ENCODE assay signal across 21 mouse cellular contexts in genomic region chr8:82640502-82640901, GRCm38 (mm10).
DNase-seq lines count a peak whose midpoint lies in the region; ATAC-seq and TF ChIP-seq lines count a peak whose summit lies in the region.
"Had no signal": no experiment of that assay in that cellular context is flagged by ENCODE, and none has a peak within 500 bp of the region (broad histone marks: within the 10 kb centered on the region; RNA-seq: fewer than 3 reads in every experiment).

No protein-coding gene starts in this region.

- no peak for ATAC-seq in megakaryocyte-erythroid progenitor cell, adult 5-6 weeks (replicated peaks; ENCODE audit: low FRiP score, low TSS enrichment, poor library complexity, severe bottlenecking)
- ATAC-seq: CD4-positive, CD25-positive, alpha-beta regulatory T cell, adult 4 months; forebrain, embryonic 15.5 days; intestine, embryonic 15.5 days had no signal

- no peak for TF ChIP-seq RAD21 in CH12.LX (IDR thresholded peaks at IDR 0.05; ENCODE audit: low read depth, low read length)

- H3K79me2 ChIP-seq in CH12.LX (replicated peaks; ENCODE audit: control insufficient read depth, extremely low read depth, insufficient read depth, poor library complexity, severe bottlenecking), result no peaks in the 10 kb centered on the region

- DNase-seq in heart, adult 11 months, result peak; percentile 86
- no peak for DNase-seq in heart, adult 8-10 months (ENCODE audit: low spot score)
- peak; percentile 69 for DNase-seq in 3T3-L1 (ENCODE audit: low read depth, low spot score)
- peak; percentile 21 for DNase-seq in CH12.LX (ENCODE audit: extremely low read depth)
- DNase-seq in cerebellum, postnatal 14 days, result no peak
- DNase-seq: B cell, adult 2 months; cerebellum, adult 11-12 months; cerebellum, adult 9-10 months; gastrocnemius, postnatal 36 days; heart, adult 2 months; kidney, adult 2 months had no signal

- no peak overlapping the region for H3K4me3 ChIP-seq in CH12.LX (replicated peaks in 1 of 3; ENCODE audit: low read depth in 2 of 3, low read length in 2 of 3, poor library complexity in 1 of 3)
- H3K4me3 ChIP-seq in embryonic fibroblast, embryonic 13.5 days (ENCODE audit: insufficient read depth, low read length), result no peak overlapping the region
- H3K4me3 ChIP-seq: embryonic facial prominence, embryonic 10.5 days; erythroblast, embryonic 14.5 days; forebrain, embryonic 15.5 days; heart, adult 2 months; heart, embryonic 12.5 days; hindbrain, embryonic 10.5 days; intestine, embryonic 15.5 days had no signal

- in situ Hi-C loops in CH12.LX (cut with MboI; ENCODE audit: low pct_ligation_motif_present, low pct_unique_long_range_greater_than_20kb, low sequenced_read_pairs), result no loop called here

- no peak overlapping the region for H3K9ac ChIP-seq in CH12.LX (ENCODE audit: insufficient read depth, low read depth)
- H3K9ac ChIP-seq: forebrain, embryonic 15.5 days; heart, embryonic 12.5 days; hindbrain, embryonic 14.5 days; intestine, embryonic 15.5 days had no signal

- H3K27me3 ChIP-seq in CH12.LX (replicated peaks), result no peaks in the 10 kb centered on the region
- H3K27me3 ChIP-seq: forebrain, embryonic 15.5 days; heart, embryonic 12.5 days; intestine, embryonic 15.5 days had no signal

- peaks cover 6 to 13% of the 10 kb centered on the region in 2 experiments for H3K36me3 ChIP-seq in CH12.LX (replicated peaks in 1 of 2; ENCODE audit: control insufficient read depth in 1 of 2, insufficient read depth in 1 of 2, low read length in 1 of 2)
- H3K36me3 ChIP-seq: embryonic facial prominence, embryonic 10.5 days; forebrain, embryonic 15.5 days; heart, embryonic 12.5 days; hindbrain, embryonic 10.5 days; intestine, embryonic 15.5 days had no signal

- H3K27ac ChIP-seq in CH12.LX (ENCODE audit: insufficient read depth, low read depth), result no peak overlapping the region
- H3K27ac ChIP-seq in embryonic fibroblast, embryonic 13.5 days (ENCODE audit: insufficient read depth, low read length), result 0 out of 2 replicates have a peak overlapping the region, but pooled peaks have one; percentile 41
- H3K27ac ChIP-seq: embryonic facial prominence, embryonic 10.5 days; forebrain, embryonic 15.5 days; heart, adult 2 months; hindbrain, embryonic 10.5 days; hindbrain, embryonic 14.5 days; intestine, embryonic 15.5 days had no signal

- TF ChIP-seq EP300 in CH12.LX (IDR thresholded peaks at IDR 0.05; ENCODE audit: low read length), result no peak

- TF ChIP-seq CTCF in CH12.LX (conservative IDR thresholded peaks at IDR 0.05 in 1 of 2, IDR thresholded peaks at IDR 0.05 in 1 of 2; ENCODE audit: low read depth in 2 of 2, low read length in 2 of 2), result no peak
- no peak for TF ChIP-seq CTCF in embryonic fibroblast, embryonic 13.5 days (IDR thresholded peaks at IDR 0.05; ENCODE audit: borderline replicate concordance, insufficient read depth, low read length)

- peaks cover 0 to 5% of the 10 kb centered on the region in 2 experiments; a peak in 1 of 4 replicates for H3K4me1 ChIP-seq in CH12.LX (ENCODE audit: control insufficient read depth in 1 of 2, insufficient read depth in 2 of 2)
- peaks cover 2% of the 10 kb centered on the region for H3K4me1 ChIP-seq in embryonic fibroblast, embryonic 13.5 days (ENCODE audit: control insufficient read depth, insufficient read depth, low read length)
- H3K4me1 ChIP-seq: embryonic facial prominence, embryonic 10.5 days; forebrain, embryonic 15.5 days; heart, embryonic 12.5 days; hindbrain, embryonic 10.5 days; intestine, embryonic 15.5 days had no signal

- dilution Hi-C loops in CH12.LX (cut with MboI; ENCODE audit: extremely low pct_ligation_motif_present, extremely low pct_unique_long_range_greater_than_20kb, low sequenced_read_pairs), result no loop called here

- no peak overlapping the region for H3K4me2 ChIP-seq in CH12.LX (ENCODE audit: insufficient read depth, low read depth, poor library complexity, severe bottlenecking)
- H3K4me2 ChIP-seq: forebrain, embryonic 15.5 days; heart, embryonic 12.5 days; hindbrain, embryonic 14.5 days; intestine, embryonic 15.5 days had no signal

- H3K9me3 ChIP-seq in CH12.LX (replicated peaks; ENCODE audit: low read length), result no peaks in the 10 kb centered on the region
- H3K9me3 ChIP-seq: embryonic facial prominence, embryonic 10.5 days; forebrain, embryonic 15.5 days; heart, embryonic 12.5 days; hindbrain, embryonic 10.5 days; intestine, embryonic 15.5 days had no signal

- no peak for TF ChIP-seq POLR2A in CH12.LX (IDR thresholded peaks at IDR 0.05; ENCODE audit: low read depth, low read length)
- no peak for TF ChIP-seq POLR2A in embryonic fibroblast, embryonic 13.5 days (IDR thresholded peaks at IDR 0.05; ENCODE audit: low read depth, low read length)

TF ChIP-seq in CH12.LX, 34 proteins besides CTCF, POLR2A, EP300 and RAD21:
- TF ChIP-seq ZNF384 (IDR thresholded peaks at IDR 0.05; ENCODE audit: low read depth, low read length) (no peak), PAX5 (IDR thresholded peaks at IDR 0.05; ENCODE audit: low read length) (no peak), TBP (conservative IDR thresholded peaks at IDR 0.05; ENCODE audit: low read depth, low read length) (no peak), NRF1 (IDR thresholded peaks at IDR 0.05; ENCODE audit: low read depth, low read length) (no peak), E2F4 (IDR thresholded peaks at IDR 0.05; ENCODE audit: insufficient replicate concordance, low read depth, low read length) (no peak), ZKSCAN1 (IDR thresholded peaks at IDR 0.05; ENCODE audit: borderline replicate concordance, low read depth, low read length) (no peak), RCOR1 (conservative IDR thresholded peaks at IDR 0.05; ENCODE audit: low read depth, low read length) (no peak), MYC (IDR thresholded peaks at IDR 0.05; ENCODE audit: low read depth, low read length) (no peak), MAZ (IDR thresholded peaks at IDR 0.05; ENCODE audit: low read depth, low read length) (no peak), BHLHE40 (IDR thresholded peaks at IDR 0.05; ENCODE audit: low read depth, low read length) (no peak), JUND (conservative IDR thresholded peaks at IDR 0.05; ENCODE audit: low read depth, low read length) (no peak), POLR2AphosphoS2 (IDR thresholded peaks at IDR 0.05; ENCODE audit: low read depth, low read length) (no peak), GABPA (IDR thresholded peaks at IDR 0.05; ENCODE audit: insufficient replicate concordance, low read depth, low read length) (no peak), USF2 (conservative IDR thresholded peaks at IDR 0.05; ENCODE audit: low read depth, low read length) (no peak), CHD1 (IDR thresholded peaks at IDR 0.05; ENCODE audit: low read depth, low read length) (no peak)

Comparison
In these comparisons a context has a peak if more than half of its experiments do, and no peak if none do; other contexts are left out.
1. DNase-seq: peak in heart, adult 11 months (single experiment), 3T3-L1 (single experiment) and CH12.LX (single experiment); none in heart, adult 8-10 months (single experiment) and cerebellum, postnatal 14 days (0 of 2).